Mouse (Mus musculus) telencephalon, adult 2 months (tissue): ENCODE results near the gene Pyroxd2.
"Not testable (repeated sequence)": the region's sequence is repeated elsewhere in the genome, so short reads cannot be mapped to it uniquely, and the experiment has no call there.

Source experiments
- DNase-seq: peaks from one replicate; pipeline ENCODE4 v3.0.0-alpha.2; 2011; ENCODE audit warnings: low read depth, low spot score

Gene Pyroxd2

GRCm38 (mm10) chr19:42690256-42690655 is 62.3 kb downstream of the Pyroxd2 start:
- DNase-seq = no peak

GRCm38 (mm10) chr19:42689786-42690185 is 62.8 kb downstream of the Pyroxd2 start:
- no peak for DNase-seq

- peak; percentile 75 for DNase-seq
Measured at GRCm38 (mm10) chr19:42689321-42689720, 63.3 kb downstream of the Pyroxd2 start.

GRCm38 (mm10) chr19:42682776-42683175 is 69.8 kb downstream of the Pyroxd2 start:
- DNase-seq = not testable (repeated sequence)

- DNase-seq = no peak
Measured at GRCm38 (mm10) chr19:42678191-42678590, 74.4 kb downstream of the Pyroxd2 start.

- DNase-seq = no peak
Measured at GRCm38 (mm10) chr19:42677452-42677851, 75.1 kb downstream of the Pyroxd2 start.

- DNase-seq = no peak
Measured at GRCm38 (mm10) chr19:42676931-42677330, 75.6 kb downstream of the Pyroxd2 start.
